Mouse (Mus musculus) heart, adult 2 months (tissue): ENCODE measurements around the gene Chn2. TPM values are rescaled to one million over a fixed set of nuclear protein-coding genes. Genes with fewer than 3 reads are reported as not detected.
A peak's percentile ranks its signal among the peaks of the same experiment; 100 is the strongest.

ENCODE experiments used
- DNase-seq, 2 experiments: peaks; one replicate each; pipeline ENCODE4 v3.0.0; 2021
- H3K27ac ChIP-seq: fragments of 200-600 bp; 2 replicates; pipeline ENCODE4 v1.8.1; 2022
- H3K27me3 ChIP-seq: fragments of 200-500 bp; 2 replicates; pipeline ENCODE4 v1.6.1; 2012; ENCODE audit warnings: mild to moderate bottlenecking, low read length, inconsistent platforms, mixed read lengths; ENCODE audit not compliant: control insufficient read depth, insufficient read depth
- H3K36me3 ChIP-seq: fragments of 200-500 bp; 2 replicates; pipeline ENCODE4 v1.6.1; 2012; ENCODE audit warnings: low read length, inconsistent platforms; ENCODE audit not compliant: control insufficient read depth, insufficient read depth
- H3K4me1 ChIP-seq: fragments of 200-500 bp; 2 replicates; pipeline ENCODE4 v1.6.1; 2011; ENCODE audit warnings: low read length; ENCODE audit not compliant: control insufficient read depth, insufficient read depth
- H3K4me3 ChIP-seq: fragments of 200-600 bp; 2 replicates; pipeline ENCODE4 v1.8.1; 2022
- H3K79me2 ChIP-seq: fragments of 200-500 bp; replicated peaks from 2 replicates; pipeline ENCODE4 v1.6.1; 2012; ENCODE audit warnings: mild to moderate bottlenecking, inconsistent platforms, low read length, moderate library complexity, mixed read lengths; ENCODE audit not compliant: control insufficient read depth, insufficient read depth
- H3K9ac ChIP-seq: fragments of 200-500 bp; 2 replicates; pipeline ENCODE4 v1.6.1; 2012; ENCODE audit warnings: low read depth, mild to moderate bottlenecking, control low read depth, inconsistent platforms, low read length, mixed read lengths
- CTCF ChIP-seq: fragments of 200-600 bp; IDR thresholded peaks from 2 replicates; pipeline ENCODE4 v1.8.1; 2022; ENCODE audit warnings: antibody characterized with exemption, mild to moderate bottlenecking, moderate library complexity
- EP300 ChIP-seq: fragments of 200-500 bp; IDR thresholded peaks from 2 replicates; pipeline ENCODE4 v1.6.1; 2011; ENCODE audit warnings: low read depth, low read length, control low read depth; ENCODE audit not compliant: insufficient read depth
- POLR2A ChIP-seq: fragments of 200-500 bp; IDR thresholded peaks from 2 replicates; pipeline ENCODE4 v1.6.1; 2011; ENCODE audit warnings: mild to moderate bottlenecking, low read depth, low read length, control low read depth; ENCODE audit not compliant: insufficient read depth
- WGBS: fragments of 180-500 bp; shearing (Covaris S2); methylation state at CpG from one replicate; pipeline ENCODE4 v1.1.7; 2018; 5-methylcytosine and 5-hydroxymethylcytosine counted together
- intact Hi-C: fragments of 180-260 bp; cut with DNase I; formaldehyde crosslinking; loops from one replicate; pipeline ENCODE4 v1.15.1; 2025
- polyA plus RNA-seq: library from polyadenylated mRNA; depleted of rRNA; stranded (reverse); fragments of >200 nt; gene quantifications from 2 replicates; pipeline ENCODE4 v1.2.3, GENCODE M21; 2012
- total RNA-seq, 2 experiments: library from RNA; stranded (reverse); gene quantifications; 2 replicates each; pipeline ENCODE4 v1.2.3; 2021

Chn2 gene
- total and polyA plus RNA-seq, 3 experiments = 2.0 to 2.3 (median 2.3) TPM

DNA sequence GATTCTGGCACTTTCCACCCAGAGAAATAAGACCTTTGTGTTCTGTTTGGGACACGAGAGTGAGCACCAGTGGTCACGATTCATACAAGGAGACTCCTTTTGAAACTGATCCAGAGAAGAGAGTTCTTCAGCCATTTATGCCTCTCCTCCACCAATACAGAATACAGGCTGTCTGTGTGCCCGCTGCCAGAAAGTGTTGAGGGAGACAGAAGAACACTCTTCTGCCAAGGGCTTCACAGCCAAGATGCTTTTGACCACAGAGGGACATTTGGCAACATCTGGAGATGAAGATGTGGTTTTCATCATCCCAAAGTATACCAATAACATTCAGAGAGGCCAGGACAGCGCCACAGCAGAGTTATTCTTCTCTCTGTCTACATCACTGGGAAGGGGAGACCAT is 237.9 kb downstream of the Chn2 start:
- intact Hi-C loops = no loop called here
- Histone ChIP-seq H3K79me2 (no peaks in the 10 kb centered on the region), H3K27ac (peak overlapping the region; percentile 33), H3K4me1 (peaks cover 13% of the 10 kb centered on the region), H3K36me3 (no peaks in the 10 kb centered on the region), H3K4me3 (no peak overlapping the region), H3K27me3 (no peaks in the 10 kb centered on the region), H3K9ac (no peak overlapping the region)
- DNase-seq = no peak
- TF ChIP-seq EP300 (no peak), POLR2A (no peak), CTCF (no peak)
- 75% methylated on average over 4 of the region's 4 CpGs for WGBS

DNA sequence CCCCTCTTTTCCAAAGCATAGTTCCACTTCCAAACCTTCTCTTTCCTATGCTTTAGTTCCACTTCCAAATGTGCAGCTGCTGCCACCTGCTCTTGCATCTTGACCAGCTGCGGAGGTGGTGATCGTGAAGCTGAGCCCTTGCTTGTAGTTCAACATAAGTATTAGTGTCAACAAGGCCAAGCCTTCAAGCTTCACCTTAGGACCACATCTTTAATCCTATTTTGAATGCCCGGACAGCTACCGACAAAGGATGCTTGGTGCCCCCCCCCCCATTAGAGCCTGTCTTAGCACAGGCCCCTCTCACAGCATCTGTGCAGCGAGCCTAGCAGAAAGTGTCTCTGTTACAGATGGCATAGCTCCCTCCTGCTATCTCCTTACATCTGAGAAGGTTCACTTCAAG is 238.5 kb downstream of the Chn2 start:
- peak overlapping the region; percentile 33 for H3K27ac ChIP-seq
- H3K4me1 ChIP-seq = peaks cover 12% of the 10 kb centered on the region
- DNase-seq = peak in 1 of 2 experiments; percentile 36
- H3K36me3 ChIP-seq = no peaks in the 10 kb centered on the region
- no peak overlapping the region for H3K9ac ChIP-seq
- H3K27me3 ChIP-seq = no peaks in the 10 kb centered on the region
- no peaks in the 10 kb centered on the region for H3K79me2 ChIP-seq
- WGBS = 67% methylated on average over 5 of the region's 5 CpGs
- intact Hi-C loops = no loop called here
- no peak for TF ChIP-seq EP300
- TF ChIP-seq POLR2A = no peak
- TF ChIP-seq CTCF = no peak
- H3K4me3 ChIP-seq = no peak overlapping the region

DNA sequence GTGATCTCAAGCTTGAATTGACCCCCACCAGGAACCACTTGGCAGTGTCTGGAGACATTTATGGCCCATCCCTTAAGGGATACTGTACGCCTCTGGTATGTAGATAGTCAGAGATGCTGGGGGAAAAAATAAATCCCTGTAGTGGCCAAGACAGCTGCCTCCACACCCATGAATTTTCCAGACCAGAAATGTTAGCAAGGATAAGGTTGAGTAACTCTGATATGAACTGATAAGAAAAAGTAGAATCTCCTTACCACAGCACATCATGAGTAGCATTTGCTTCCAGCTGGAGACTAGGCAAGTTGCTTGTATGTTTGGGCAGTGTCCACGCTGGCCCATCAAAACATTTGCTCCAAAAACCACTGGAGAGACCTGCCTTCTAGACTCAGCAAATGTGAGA is 239.3 kb downstream of the Chn2 start:
- Histone ChIP-seq H3K4me3 (no peak overlapping the region), H3K4me1 (peaks cover 12% of the 10 kb centered on the region), H3K27me3 (no peaks in the 10 kb centered on the region), H3K79me2 (no peaks in the 10 kb centered on the region), H3K36me3 (no peaks in the 10 kb centered on the region), H3K27ac (peak overlapping the region; percentile 1), H3K9ac (no peak overlapping the region)
- 50% methylated on average over 2 of the region's 2 CpGs for WGBS
- TF ChIP-seq EP300 (no peak), POLR2A (no peak), CTCF (no peak)
- DNase-seq = peak in 1 of 2 experiments; percentile 55
- intact Hi-C loops = no loop called here

DNA sequence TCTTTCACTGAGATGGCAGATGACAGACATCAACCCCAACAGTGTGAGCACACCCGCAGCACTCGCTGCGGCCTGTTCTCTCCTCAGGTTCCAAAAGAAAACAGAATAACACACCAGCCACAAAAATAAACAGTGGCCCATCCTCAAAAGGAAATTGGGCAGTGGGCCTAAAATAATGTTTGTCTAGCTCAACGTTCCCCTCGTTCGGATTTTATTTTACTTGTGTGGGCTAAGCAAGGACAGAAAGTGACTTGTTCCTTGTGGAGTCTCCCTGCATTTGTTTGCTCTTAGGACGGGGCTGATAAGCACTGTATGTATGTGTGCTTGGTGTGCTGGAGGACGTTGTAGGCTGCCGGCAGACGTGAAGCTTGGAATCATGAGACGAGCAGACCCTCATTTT is 240.0 kb downstream of the Chn2 start:
- 49% methylated on average over 11 of the region's 11 CpGs for WGBS
- H3K27me3 ChIP-seq = no peaks in the 10 kb centered on the region
- DNase-seq = peak in 1 of 2 experiments; percentile 43
- H3K79me2 ChIP-seq = no peaks in the 10 kb centered on the region
- no peak overlapping the region for H3K4me3 ChIP-seq
- H3K36me3 ChIP-seq = no peaks in the 10 kb centered on the region
- H3K27ac ChIP-seq = peak overlapping the region; percentile 43
- H3K4me1 ChIP-seq = peaks cover 12% of the 10 kb centered on the region
- TF ChIP-seq EP300 (no peak), POLR2A (no peak), CTCF (no peak)
- intact Hi-C loops = no loop called here
- H3K9ac ChIP-seq = no peak overlapping the region

DNA sequence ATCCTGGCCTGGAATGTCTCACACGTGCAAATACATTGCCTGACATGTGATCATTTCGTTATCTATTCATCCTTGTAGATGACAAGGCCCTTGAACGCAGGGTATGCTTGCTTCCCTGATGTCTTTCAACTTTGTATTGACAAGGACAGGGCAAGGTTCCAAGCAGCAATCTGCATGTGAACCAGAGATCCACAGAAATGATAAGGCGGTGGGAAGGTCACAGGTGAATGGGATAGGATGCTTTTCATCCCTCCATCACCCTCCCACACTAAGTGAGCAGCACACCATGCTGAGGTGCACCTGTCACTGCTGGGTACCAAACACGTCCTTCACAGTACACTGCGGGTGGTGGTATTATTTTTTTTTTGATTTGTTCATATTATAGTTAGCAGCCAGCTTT is 240.9 kb downstream of the Chn2 start:
- 87% methylated on average over 6 of the region's 6 CpGs for WGBS
- H3K4me3 ChIP-seq = no peak overlapping the region
- no peaks in the 10 kb centered on the region for H3K36me3 ChIP-seq
- no peak overlapping the region for H3K27ac ChIP-seq
- H3K27me3 ChIP-seq = no peaks in the 10 kb centered on the region
- TF ChIP-seq CTCF (no peak), POLR2A (no peak), EP300 (no peak)
- intact Hi-C loops = no loop called here
- DNase-seq = no peak
- H3K79me2 ChIP-seq = no peaks in the 10 kb centered on the region
- H3K4me1 ChIP-seq = peaks cover 12% of the 10 kb centered on the region
- H3K9ac ChIP-seq = no peak overlapping the region

DNA sequence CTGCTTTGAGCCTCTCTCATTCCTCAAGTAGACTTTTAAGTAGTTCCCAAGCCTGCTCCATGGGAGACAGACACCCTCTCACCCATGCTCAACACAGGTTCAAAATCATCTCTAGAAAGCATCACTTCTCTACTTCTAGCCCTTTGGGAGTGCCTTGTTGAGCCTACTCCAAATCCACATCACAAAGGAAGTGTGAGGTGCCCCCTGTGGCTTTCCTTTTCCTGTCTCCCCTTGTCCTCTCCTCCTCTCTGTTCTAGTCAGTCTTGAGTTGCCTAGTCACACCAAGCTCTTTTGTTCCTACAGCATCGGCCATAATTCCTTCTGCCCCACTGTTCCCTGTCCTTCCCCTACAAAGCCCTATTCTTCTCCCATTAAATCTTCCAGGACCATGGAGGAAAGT is 243.9 kb downstream of the Chn2 start:
- Histone ChIP-seq H3K36me3 (no peaks in the 10 kb centered on the region), H3K4me1 (peaks cover 7% of the 10 kb centered on the region), H3K4me3 (no peak overlapping the region), H3K27me3 (no peaks in the 10 kb centered on the region), H3K9ac (no peak overlapping the region), H3K79me2 (no peaks in the 10 kb centered on the region), H3K27ac (no peak overlapping the region)
- TF ChIP-seq POLR2A = no peak
- TF ChIP-seq CTCF = no peak
- no peak for TF ChIP-seq EP300
- 72% methylated on average over 1 of the region's 1 CpGs for WGBS
- DNase-seq = no peak
- intact Hi-C loops = no loop called here
